20 mouse cellular contexts compared by ENCODE assay signal in genomic region chr5:63930824-63931358, GRCm38 (mm10). TPM values are rescaled to one million over a fixed set of nuclear protein-coding genes. Genes with fewer than 3 reads are reported as not detected.
DNase-seq lines count a peak whose midpoint lies in the region; ATAC-seq lines count a peak whose summit lies in the region.
"Had no signal": no experiment of that assay in that cellular context is flagged by ENCODE, and none has a peak within 500 bp of the region (broad histone marks: within the 10 kb centered on the region; RNA-seq: fewer than 3 reads in every experiment).

No protein-coding gene starts in this region.

- WGBS in liver, embryonic 12.5 days (ENCODE audit: insufficient replicate concordance): 62% methylated on average over 4 of the region's 4 CpGs

- no peak overlapping the region for H3K9ac ChIP-seq in liver, embryonic 12.5 days
- H3K9ac ChIP-seq: embryonic facial prominence, embryonic 13.5 days; forebrain, embryonic 13.5 days; forebrain, postnatal 0 days; heart, embryonic 13.5 days; hindbrain, embryonic 15.5 days had no signal

- H3K27ac ChIP-seq in liver, embryonic 12.5 days: no peak overlapping the region
- H3K27ac ChIP-seq: embryonic facial prominence, embryonic 13.5 days; forebrain, embryonic 13.5 days; heart, embryonic 13.5 days; hindbrain, embryonic 15.5 days had no signal

- no peak overlapping the region for H3K4me3 ChIP-seq in liver, embryonic 12.5 days
- H3K4me3 ChIP-seq: embryonic facial prominence, embryonic 13.5 days; forebrain, embryonic 13.5 days; heart, embryonic 13.5 days; hindbrain, embryonic 15.5 days had no signal

- DNase-seq in adrenal gland, postnatal 14 days: peak; percentile 26
- DNase-seq in adrenal gland, postnatal 4 days (ENCODE audit: low spot score in 2 of 2): no peak
- peak; percentile 78 for DNase-seq in ES-CJ7 (ENCODE audit: low read depth, low spot score)
- peak; percentile 89 for DNase-seq in ZHBTc4 (ENCODE audit: low read depth, low spot score)
- DNase-seq in right cerebral cortex, adult 2 months (ENCODE audit: low spot score in 2 of 2): no peak
- DNase-seq: cerebellum, adult 18-20 months; cerebellum, adult 9-11 months; cerebellum, postnatal 36 days; forebrain, postnatal 0 days; gastrocnemius, postnatal 14 days; heart, adult 11 months; heart, postnatal 36 days; kidney, adult 8-10 months had no signal

- peaks cover 6% of the 10 kb centered on the region; the same call in 1 of the 2 replicates for H3K4me1 ChIP-seq in liver, embryonic 12.5 days

- ATAC-seq in liver, embryonic 12.5 days: no peak
- ATAC-seq in erythroblast, adult 5-6 weeks (replicated peaks; ENCODE audit: low FRiP score, poor library complexity, severe bottlenecking): no peak
- ATAC-seq: forebrain, embryonic 13.5 days; forebrain, postnatal 0 days had no signal

- H3K4me2 ChIP-seq in liver, embryonic 12.5 days: no peak overlapping the region
- H3K4me2 ChIP-seq: embryonic facial prominence, embryonic 13.5 days; forebrain, embryonic 13.5 days; heart, embryonic 13.5 days; hindbrain, embryonic 15.5 days had no signal

- H3K27me3 ChIP-seq in liver, embryonic 12.5 days (replicated peaks): no peaks in the 10 kb centered on the region
- H3K27me3 ChIP-seq: CH12.LX; embryonic facial prominence, embryonic 13.5 days; forebrain, embryonic 13.5 days; heart, embryonic 13.5 days; hindbrain, embryonic 15.5 days had no signal

- peaks cover 52% of the 10 kb centered on the region for H3K36me3 ChIP-seq in liver, embryonic 12.5 days

- H3K9me3 ChIP-seq in liver, embryonic 12.5 days (replicated peaks): no peaks in the 10 kb centered on the region; the same call in 1 of the 2 replicates
- H3K9me3 ChIP-seq: embryonic facial prominence, embryonic 13.5 days; forebrain, embryonic 13.5 days; hindbrain, embryonic 15.5 days had no signal

RNA-seq across cellular contexts. Expression of gene Rell1, which starts 37.8 kb away (rescaled TPM):
- 46.5 and 50.0 TPM in 2 replicates for total RNA-seq in adrenal gland, postnatal 14 days (2021)
- 10 to 100 TPM; 36.7 to 39.9 TPM for total RNA-seq in adrenal gland, postnatal 4 days (2021)
- 8.5 and 8.6 TPM in 2 replicates for polyA plus RNA-seq in liver, embryonic 12.5 days (2016; fragmentation: Nextera tagmentation; extraction: Ambion mirVana)
- 7.1 and 36.1 TPM in 2 replicates for total RNA-seq in erythroblast, adult 5-6 weeks (2015; ENCODE audit: low replicate concordance)
- total RNA-seq in erythroblast, adult 5-6 weeks (2017; ENCODE audit: low replicate concordance): 10.9 and 19.7 TPM in 2 replicates

Comparison
In these comparisons a context has a peak if more than half of its experiments do, and no peak if none do; other contexts are left out.
1. DNase-seq: peak in adrenal gland, postnatal 14 days (single experiment), ES-CJ7 (single experiment) and ZHBTc4 (single experiment); none in adrenal gland, postnatal 4 days (0 of 2) and right cerebral cortex, adult 2 months (0 of 2).